Mouse (Mus musculus): ENCODE results near the gene Prrg4.
"Not testable (repeated sequence)": the region's sequence is repeated elsewhere in the genome, so short reads cannot be mapped to it uniquely, and the experiment has no call there.

Gene Prrg4

GRCm38 (mm10) chr2:104840974-104841373 lies 8.7 kb downstream of the Prrg4 start:
- no peak for DNase-seq

GRCm38 (mm10) chr2:104832486-104832885 lies 17.2 kb downstream of the Prrg4 start:
- no peak for DNase-seq

GRCm38 (mm10) chr2:104826191-104826590 lies 23.5 kb downstream of the Prrg4 start:
- no peak for DNase-seq

GRCm38 (mm10) chr2:104818763-104819162 lies 30.9 kb downstream of the Prrg4 start:
- DNase-seq = not testable (repeated sequence)

GRCm38 (mm10) chr2:104817555-104818330 lies 31.9 kb downstream of the Prrg4 start:
- no peak for DNase-seq

GRCm38 (mm10) chr2:104816866-104817439 lies 32.7 kb downstream of the Prrg4 start:
- DNase-seq = peak; percentile 91 to 96

GRCm38 (mm10) chr2:104816371-104816827 lies 33.3 kb downstream of the Prrg4 start, which contains the start of gene Qser1:
TSS of gene Qser1 (minus strand) at chr2:104816760.
- DNase-seq = no peak

- DNase-seq = peak; percentile 24 to 52
Observed at GRCm38 (mm10) chr2:104815561-104816370, 33.9 kb downstream of the Prrg4 start.

- DNase-seq = no peak
Observed at GRCm38 (mm10) chr2:104814181-104814951, 35.3 kb downstream of the Prrg4 start.

GRCm38 (mm10) chr2:104805435-104805834 lies 44.2 kb downstream of the Prrg4 start:
- no peak for DNase-seq
